Mouse (Mus musculus): ENCODE measurements around the gene Tmem208.

Tmem208 gene

DNA sequence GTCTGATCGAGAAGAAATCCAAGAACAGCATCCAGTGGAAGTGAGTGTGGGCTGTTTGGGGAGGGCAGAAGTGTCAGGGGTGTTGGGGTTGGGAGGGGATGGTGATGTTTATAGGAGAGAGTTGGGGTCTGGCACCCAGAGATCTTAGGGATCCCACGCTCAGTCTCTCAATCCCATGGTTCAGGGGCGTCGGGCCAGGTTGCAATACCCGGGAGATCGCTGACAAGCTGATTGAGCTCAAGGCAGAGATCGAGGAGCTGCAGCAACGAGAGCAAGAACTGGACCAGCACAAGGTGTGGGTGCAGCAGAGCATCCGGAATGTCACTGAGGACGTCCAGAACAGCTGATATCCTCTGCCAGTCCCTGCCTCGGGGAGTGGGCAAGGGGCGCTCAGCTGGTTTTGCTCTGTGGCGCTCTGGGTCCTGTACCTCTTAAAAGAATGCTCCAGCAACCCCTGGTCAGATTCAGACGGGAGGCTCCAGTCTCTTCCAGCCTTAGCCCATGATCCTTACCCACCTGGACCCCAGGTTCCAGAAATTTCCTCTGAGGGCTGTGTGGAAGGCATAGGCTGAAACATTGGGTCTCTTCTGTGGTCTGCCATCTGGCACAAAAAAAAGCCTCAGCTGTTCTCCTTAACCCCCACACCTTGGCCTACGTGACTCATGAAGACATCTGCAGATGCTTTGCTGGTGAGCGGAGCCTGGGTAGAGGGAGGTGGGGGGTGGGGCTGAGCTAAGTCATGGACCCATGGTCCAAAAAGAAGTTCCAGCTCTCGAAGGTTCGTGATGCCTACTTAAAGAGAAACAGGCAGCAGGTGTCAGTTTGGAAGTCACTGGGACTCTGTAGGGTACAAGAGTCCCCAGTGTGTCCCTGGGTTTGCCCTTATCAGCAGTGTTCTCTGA is 27.6 kb upstream of the Tmem208 start:
- peak; percentile 51 to 69 for DNase-seq

GRCm38 (mm10) chr8:105299962-105300361 is 26.2 kb upstream of the Tmem208 start:
- DNase-seq, result peak in 1 of 2 experiments; percentile 18

DNA sequence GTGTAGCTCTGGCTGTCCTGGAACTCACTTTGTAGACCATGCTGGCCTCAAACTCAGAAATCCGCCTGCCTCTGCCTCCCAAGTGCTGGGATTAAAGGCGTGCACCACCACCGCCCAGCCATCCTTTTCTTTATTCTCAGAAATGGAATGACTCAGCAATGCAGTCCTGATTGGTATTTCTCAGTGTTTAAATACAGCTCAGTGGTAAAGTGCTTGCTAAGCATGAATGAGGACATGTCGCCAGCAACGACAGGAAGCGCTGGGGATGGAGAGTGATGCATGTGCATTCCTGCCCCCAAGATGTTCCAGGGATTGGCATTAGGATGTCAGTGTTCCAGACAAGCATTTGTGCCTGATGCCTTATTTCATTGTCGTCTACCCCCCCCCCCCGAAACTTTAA is 22.8 kb upstream of the Tmem208 start:
- no peak for DNase-seq

DNA sequence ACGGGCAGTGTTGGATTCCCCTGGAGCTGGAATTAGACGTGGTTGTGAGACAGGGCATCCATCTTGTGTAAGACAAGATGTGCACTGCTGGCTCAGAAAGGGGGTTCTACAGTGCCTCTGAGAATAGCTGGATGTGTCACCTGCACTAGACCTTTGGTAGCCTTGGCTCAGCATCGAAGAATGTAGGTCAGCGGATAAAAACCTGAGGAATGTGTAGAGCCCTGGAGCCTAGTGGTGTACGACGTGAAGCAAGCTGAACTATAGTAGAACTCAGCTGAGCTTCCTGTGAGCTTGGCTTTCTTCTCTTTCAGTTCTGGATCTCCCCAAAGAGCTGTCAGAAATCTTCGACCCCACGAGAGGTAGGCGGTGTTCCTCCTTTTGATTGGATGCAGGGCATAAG is 22.3 kb upstream of the Tmem208 start:
- DNase-seq, result no peak

DNA sequence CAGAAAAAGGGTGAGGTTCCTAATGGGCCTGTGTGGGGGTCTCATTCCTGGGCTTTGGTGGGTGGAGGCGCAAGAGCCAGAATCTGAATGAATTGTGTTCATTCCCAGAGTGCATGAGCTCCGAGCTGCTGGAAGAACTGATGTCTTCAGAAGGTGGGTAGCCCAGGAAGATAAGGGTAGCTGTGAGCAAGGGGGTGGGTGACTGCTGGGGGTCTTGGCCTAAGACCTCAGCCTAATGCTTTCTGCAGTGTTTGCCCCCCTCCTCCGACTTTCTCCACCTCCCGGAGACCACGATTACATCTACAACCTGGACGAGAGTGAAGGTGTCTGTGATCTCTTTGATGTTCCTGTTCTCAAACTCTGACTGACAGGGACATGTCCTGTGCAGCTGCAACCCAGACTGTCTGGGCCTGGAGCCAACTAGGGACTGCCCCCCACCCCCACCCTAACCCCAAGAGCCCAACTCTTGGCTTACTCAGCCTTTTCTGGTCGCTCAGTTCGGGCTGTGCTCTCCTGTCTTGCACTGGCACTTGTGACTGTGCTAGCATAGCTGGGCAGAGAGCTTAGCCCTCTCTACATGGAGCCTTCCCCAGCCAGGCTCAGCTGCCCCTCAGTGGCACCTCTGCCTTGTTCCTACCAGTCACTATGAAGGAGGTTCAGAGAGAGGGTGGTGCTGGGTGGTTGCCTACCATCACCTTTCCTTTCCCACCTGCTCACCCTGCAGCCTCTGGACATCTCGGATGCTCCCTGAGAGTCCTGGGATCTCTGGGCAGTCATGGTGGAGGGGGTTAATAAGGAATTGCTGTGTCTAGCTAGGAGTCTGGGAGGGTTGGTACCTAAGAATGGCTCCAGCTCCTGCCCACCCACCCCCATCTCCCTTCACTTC is 21.6 kb upstream of the Tmem208 start:
- DNase-seq, result peak in 1 of 2 experiments; percentile 37

DNA sequence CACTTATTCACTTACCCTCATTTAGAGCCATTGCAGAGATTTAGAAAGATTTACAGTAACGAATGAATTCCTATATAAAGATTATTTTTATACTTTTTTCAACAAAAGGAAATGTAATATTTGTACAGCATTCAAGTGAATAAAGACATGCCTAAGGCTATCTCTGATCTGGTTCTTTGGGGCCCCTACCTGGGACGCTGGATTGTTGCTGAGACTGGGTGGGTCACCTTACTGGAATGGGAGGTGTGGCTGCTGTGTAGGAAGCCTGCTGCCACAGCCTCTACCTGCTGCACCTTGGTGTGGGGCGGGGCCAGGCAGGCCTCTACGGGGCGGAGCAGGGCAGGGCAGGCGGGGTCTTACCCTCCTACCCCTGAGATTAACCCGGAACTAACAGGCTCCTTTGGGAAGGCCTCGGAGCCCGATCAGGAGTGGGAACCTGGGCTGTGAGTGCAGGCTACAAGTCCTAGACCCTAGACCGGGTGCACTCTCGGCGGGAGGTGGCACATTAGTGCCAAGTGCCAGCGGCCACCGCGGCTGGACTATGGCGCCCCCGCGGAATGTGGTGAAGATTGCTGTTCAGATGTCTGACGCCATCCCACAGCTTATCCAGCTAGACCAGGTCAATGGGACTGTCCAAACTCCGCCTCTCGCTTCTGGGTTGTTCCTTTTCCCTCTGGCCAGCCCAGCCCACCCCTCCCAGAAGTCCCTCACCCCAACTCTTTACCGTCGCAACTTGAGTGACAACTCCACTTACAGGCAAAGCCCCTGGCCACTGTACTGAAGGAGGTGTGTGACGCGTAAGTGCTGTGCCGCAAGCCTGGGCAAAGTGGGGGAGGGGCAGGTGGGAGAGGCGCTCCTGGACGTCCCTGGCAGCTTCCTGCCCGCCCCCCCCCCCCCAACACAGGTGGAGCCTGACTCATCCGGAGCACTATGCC is 20.7 kb upstream of the Tmem208 start, which contains the start of gene Elmo3:
Elmo3 (plus strand) TSS at position 391 of the 935 bp plus-strand sequence.
- DNase-seq, result peak; percentile 57 to 76

GRCm38 (mm10) chr8:105306146-105306691 is 19.9 kb upstream of the Tmem208 start:
- no peak for DNase-seq

GRCm38 (mm10) chr8:105307670-105308069 is 18.5 kb upstream of the Tmem208 start:
- peak in 1 of 2 experiments; percentile 13 for DNase-seq

DNA sequence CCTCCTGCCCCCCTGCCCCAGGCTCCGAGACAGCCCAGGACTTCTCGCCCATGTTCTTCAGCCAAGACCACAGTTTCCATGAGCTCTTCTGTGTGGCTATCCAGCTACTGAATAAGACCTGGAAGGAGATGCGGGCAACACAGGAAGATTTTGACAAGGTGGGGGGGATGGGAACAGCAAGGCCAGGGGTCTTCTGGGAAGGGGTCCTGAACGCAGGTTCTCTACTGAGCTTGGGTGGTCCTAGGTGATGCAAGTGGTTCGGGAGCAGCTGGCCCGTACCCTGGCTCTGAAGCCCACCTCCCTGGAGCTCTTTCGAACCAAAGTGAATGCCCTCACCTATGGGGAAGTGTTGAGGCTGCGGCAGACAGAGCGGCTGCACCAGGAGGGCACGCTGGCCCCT is 17.7 kb upstream of the Tmem208 start:
- no peak for DNase-seq

DNA sequence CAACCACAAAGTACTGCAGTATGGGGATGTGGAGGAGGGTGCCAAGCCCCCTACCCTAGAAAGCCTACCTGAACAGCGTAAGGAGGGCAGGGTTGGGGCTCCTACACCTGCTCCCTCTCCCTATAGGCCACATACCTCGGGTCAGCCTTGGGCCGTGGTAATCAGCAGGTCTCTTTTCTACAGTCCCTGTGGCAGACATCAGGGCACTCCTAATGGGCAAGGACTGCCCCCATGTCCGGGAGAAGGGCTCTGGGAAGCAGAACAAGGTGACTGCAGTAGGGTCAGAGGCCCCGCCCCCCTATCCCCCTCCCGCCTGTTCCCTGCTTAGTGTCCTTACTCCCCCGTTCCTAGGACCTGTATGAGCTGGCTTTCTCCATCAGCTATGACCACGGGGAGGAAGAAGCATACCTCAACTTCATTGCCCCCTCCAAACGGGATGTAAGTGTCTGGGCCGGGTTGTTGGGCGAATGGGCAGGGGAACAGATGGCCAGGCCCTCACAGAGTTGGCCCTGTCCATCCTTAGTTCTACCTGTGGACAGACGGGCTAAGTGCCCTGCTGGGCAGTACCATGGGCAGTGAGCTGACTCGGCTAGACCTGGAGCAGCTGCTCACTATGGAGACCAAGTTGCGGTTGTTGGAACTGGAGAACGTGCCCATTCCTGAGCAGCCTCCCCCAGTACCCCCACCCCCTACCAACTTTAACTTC is 16.9 kb upstream of the Tmem208 start:
- peak in 1 of 2 experiments; percentile 9 for DNase-seq

GRCm38 (mm10) chr8:105310118-105310517 is 16.0 kb upstream of the Tmem208 start:
- DNase-seq, result no peak

- no peak for DNase-seq
Measured at GRCm38 (mm10) chr8:105311718-105312117, 14.4 kb upstream of the Tmem208 start.

- no peak for DNase-seq
Measured at GRCm38 (mm10) chr8:105312891-105313481, 13.2 kb upstream of the Tmem208 start.

DNA sequence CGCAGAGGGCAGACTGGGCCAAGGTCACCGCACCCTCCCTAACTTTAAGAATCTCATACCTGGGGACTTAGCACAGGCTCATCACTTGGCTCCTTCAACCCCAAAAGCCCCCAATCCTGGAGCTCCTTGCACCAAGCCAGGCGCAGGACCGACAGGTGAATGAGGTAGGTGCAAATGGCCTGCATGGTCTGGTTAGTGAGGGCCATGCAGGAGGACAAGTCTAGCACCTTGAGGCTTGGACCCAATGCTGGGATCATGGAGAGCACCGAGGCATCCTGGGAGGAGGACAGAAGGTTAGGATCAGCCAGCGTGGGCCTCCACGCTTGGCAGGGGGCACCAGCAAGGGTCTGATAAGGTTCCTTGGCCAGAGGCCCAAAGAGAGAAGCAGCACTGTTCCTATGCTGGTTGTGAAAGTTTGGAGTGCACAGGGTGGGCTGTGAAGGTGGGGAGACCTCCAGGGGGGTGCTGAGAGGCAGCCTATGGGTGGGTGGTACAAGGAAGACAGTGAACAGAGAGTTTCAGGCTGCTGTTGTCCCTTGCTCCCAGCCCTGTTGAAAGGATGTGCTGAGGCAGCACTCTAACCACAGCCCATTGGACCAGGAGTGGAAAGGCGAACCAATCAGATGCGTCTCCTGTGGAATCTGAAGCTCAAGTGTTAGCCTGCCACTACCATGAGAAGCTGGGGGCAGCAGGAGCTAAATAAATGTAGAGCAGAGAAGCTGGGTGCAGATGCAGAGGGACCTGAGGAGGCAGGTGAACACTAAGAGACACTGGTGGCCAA is 12.3 kb upstream of the Tmem208 start:
- DNase-seq, result no peak

- no peak for DNase-seq
Measured at GRCm38 (mm10) chr8:105315073-105315769, 10.9 kb upstream of the Tmem208 start.

GRCm38 (mm10) chr8:105317941-105318340 is 8.2 kb upstream of the Tmem208 start:
- no peak for DNase-seq

DNA sequence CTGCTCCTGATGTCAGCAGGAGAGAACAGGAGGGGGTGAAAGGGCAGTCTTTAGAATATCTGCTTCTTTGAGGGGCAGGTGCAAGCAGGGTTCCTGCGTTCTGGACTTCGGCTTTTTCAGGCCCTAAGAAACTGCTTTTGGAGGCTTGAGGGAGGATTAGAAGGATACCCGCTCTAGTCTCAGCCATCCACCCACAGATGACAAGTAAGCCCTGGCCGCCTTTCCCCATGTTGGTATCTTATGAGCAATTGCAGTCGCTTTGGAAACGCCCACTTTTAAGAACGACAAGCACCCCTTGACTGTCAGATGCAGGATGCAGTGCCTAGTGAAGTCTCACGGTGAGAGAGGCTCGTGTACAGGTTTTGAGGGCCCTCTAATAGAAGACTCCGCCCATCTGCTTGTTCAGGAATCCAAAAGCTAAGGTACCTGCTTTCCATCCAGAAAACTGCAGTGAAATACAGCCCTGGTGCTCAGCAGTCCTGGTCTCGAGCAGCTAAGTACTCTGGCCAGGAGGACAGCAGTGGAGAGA is 7.4 kb upstream of the Tmem208 start:
- no peak for DNase-seq

GRCm38 (mm10) chr8:105323183-105323582 is 3.0 kb upstream of the Tmem208 start:
- no peak for DNase-seq

GRCm38 (mm10) chr8:105325641-105326093 is 487 bp upstream of the Tmem208 start:
- DNase-seq, result no peak
